Mouse (Mus musculus) hindbrain, embryonic 12.5 days (tissue): ENCODE data around the gene Acbd7. TPM values are rescaled to one million over a fixed set of nuclear protein-coding genes. Genes with fewer than 3 reads are reported as not detected.

ENCODE experiments used
- ATAC-seq: fragments of 200-750 bp; cut with Nextera tagmentation; 2 replicates; pipeline ENCODE4 v1.8.0; 2017; ENCODE audit warnings: moderate TSS enrichment; ENCODE audit not compliant: low FRiP score
- H3K27ac ChIP-seq: fragments of 300-500 bp; sonication (generic); 2 replicates; pipeline ENCODE4 v1.5.1; 2016; ENCODE audit warnings: mild to moderate bottlenecking
- H3K27me3 ChIP-seq: fragments of 300-500 bp; sonication (generic); 2 replicates; pipeline ENCODE4 v1.6.1; 2016; ENCODE audit warnings: mild to moderate bottlenecking
- H3K36me3 ChIP-seq: fragments of 300-500 bp; sonication (generic); 2 replicates; pipeline ENCODE4 v1.6.1; 2016; ENCODE audit warnings: mild to moderate bottlenecking
- H3K4me1 ChIP-seq: fragments of 300-500 bp; sonication (generic); 2 replicates; pipeline ENCODE4 v1.6.1; 2016
- H3K4me2 ChIP-seq: fragments of 300-500 bp; sonication (generic); replicated peaks from 2 replicates; pipeline ENCODE4 v1.6.1; 2016; ENCODE audit warnings: mild to moderate bottlenecking
- H3K4me3 ChIP-seq: fragments of 300-500 bp; sonication (generic); 2 replicates; pipeline ENCODE4 v1.5.1; 2016; ENCODE audit warnings: mild to moderate bottlenecking
- H3K9ac ChIP-seq: fragments of 300-500 bp; sonication (generic); 2 replicates; pipeline ENCODE4 v1.6.1; 2016; ENCODE audit warnings: mild to moderate bottlenecking, moderate library complexity
- H3K9me3 ChIP-seq: fragments of 300-500 bp; sonication (generic); replicated peaks from 2 replicates; pipeline ENCODE4 v1.6.1; 2016; ENCODE audit warnings: mild to moderate bottlenecking
- WGBS: fragments of 180-500 bp; shearing (Covaris S2); methylation state at CpG from one replicate; pipeline ENCODE4 v1.1.7; 2016; 5-methylcytosine and 5-hydroxymethylcytosine counted together
- polyA plus RNA-seq: library from polyadenylated mRNA; unstranded; fragments of >200 nt; fragmentation: Nextera tagmentation; extraction: Ambion mirVana; gene quantifications from 2 replicates; pipeline ENCODE4 v1.2.1, GENCODE M21; 2016

The Acbd7 gene
- polyA plus RNA-seq, 1 experiment from 2014 or later = 1.2 TPM

- H3K4me1 ChIP-seq = peaks cover 19% of the 10 kb centered on the region
- peak; percentile 99 for ATAC-seq
- WGBS = under 1% methylated on average over 45 of the region's 45 CpGs
Measured at GRCm38 (mm10) chr2:3332484-3333242, 3.3 kb upstream of the Acbd7 start, which contains the start of gene Rpp38. Gene Rpp38, minus strand, starts transcription at chr2:3332643.

GRCm38 (mm10) chr2:3333761-3334160 is 2.2 kb upstream of the Acbd7 start:
- H3K36me3 ChIP-seq = peaks cover 7% of the 10 kb centered on the region; the same call in 1 of the 2 replicates
- no peak overlapping the region for H3K9ac ChIP-seq
- H3K4me1 ChIP-seq = peaks cover 19% of the 10 kb centered on the region
- no peak overlapping the region for H3K4me3 ChIP-seq
- H3K4me2 ChIP-seq = no peak overlapping the region
- no peaks in the 10 kb centered on the region for H3K9me3 ChIP-seq
- no peak overlapping the region for H3K27ac ChIP-seq
- 91% methylated on average over 12 of the region's 12 CpGs for WGBS
- peaks cover 11% of the 10 kb centered on the region; the same call in 1 of the 2 replicates for H3K27me3 ChIP-seq
- ATAC-seq = no peak

More at GRCm38 (mm10) chr2:3332484-3333242, 3.3 kb upstream of the Acbd7 start, which contains the start of gene Rpp38:
- H3K27ac ChIP-seq = peak within 1 kb of the TSS; percentile 61; the same call in 1 of the 2 replicates
- H3K9ac ChIP-seq = peak within 1 kb of the TSS; percentile 76
- H3K27me3 ChIP-seq = peaks cover 8% of the 10 kb centered on the region; the same call in 1 of the 2 replicates
- H3K4me3 ChIP-seq = peak within 1 kb of the TSS; percentile 73
- H3K36me3 ChIP-seq = peaks cover 13% of the 10 kb centered on the region; the same call in 1 of the 2 replicates
- no peaks in the 10 kb centered on the region for H3K9me3 ChIP-seq
- H3K4me2 ChIP-seq = peak within 1 kb of the TSS; percentile 68

GRCm38 (mm10) chr2:3348422-3348821 is 12.5 kb downstream of the Acbd7 start:
- 78% methylated on average over 4 of the region's 4 CpGs for WGBS
- no peak overlapping the region for H3K4me3 ChIP-seq

GRCm38 (mm10) chr2:3348919-3349318 is 13.0 kb downstream of the Acbd7 start:
- H3K27ac ChIP-seq = no peak overlapping the region
- H3K4me2 ChIP-seq = no peak overlapping the region
- 22% methylated on average over 3 of the region's 3 CpGs for WGBS
- no peaks in the 10 kb centered on the region for H3K4me1 ChIP-seq
- no peak overlapping the region for H3K9ac ChIP-seq
- H3K36me3 ChIP-seq = no peaks in the 10 kb centered on the region
- H3K27me3 ChIP-seq = no peaks in the 10 kb centered on the region
- no peak for ATAC-seq
- H3K4me3 ChIP-seq = no peak overlapping the region
- H3K9me3 ChIP-seq = no peaks in the 10 kb centered on the region

More at GRCm38 (mm10) chr2:3348422-3348821, 12.5 kb downstream of the Acbd7 start:
- Histone ChIP-seq H3K4me1 (no peaks in the 10 kb centered on the region), H3K4me2 (no peak overlapping the region), H3K36me3 (no peaks in the 10 kb centered on the region), H3K27me3 (no peaks in the 10 kb centered on the region), H3K27ac (no peak overlapping the region), H3K9ac (no peak overlapping the region), H3K9me3 (no peaks in the 10 kb centered on the region)
- ATAC-seq = no peak

- no peak for ATAC-seq
Measured at GRCm38 (mm10) chr2:3353160-3353559, 17.2 kb downstream of the Acbd7 start.

GRCm38 (mm10) chr2:3355793-3356192 is 19.8 kb downstream of the Acbd7 start:
- Histone ChIP-seq H3K36me3 (no peaks in the 10 kb centered on the region), H3K27me3 (no peaks in the 10 kb centered on the region), H3K4me3 (no peak overlapping the region), H3K27ac (no peak overlapping the region), H3K9ac (no peak overlapping the region), H3K4me1 (no peaks in the 10 kb centered on the region), H3K9me3 (no peaks in the 10 kb centered on the region), H3K4me2 (no peak overlapping the region)
- WGBS = 88% methylated on average over 8 of the region's 8 CpGs
- no peak for ATAC-seq

More at GRCm38 (mm10) chr2:3353160-3353559, 17.2 kb downstream of the Acbd7 start:
- no peak overlapping the region for H3K4me3 ChIP-seq
- no peaks in the 10 kb centered on the region for H3K27me3 ChIP-seq
- no peaks in the 10 kb centered on the region for H3K4me1 ChIP-seq
- no peak overlapping the region for H3K27ac ChIP-seq
- no peaks in the 10 kb centered on the region for H3K36me3 ChIP-seq
- no peak overlapping the region for H3K4me2 ChIP-seq
- no peak overlapping the region for H3K9ac ChIP-seq
- no peaks in the 10 kb centered on the region for H3K9me3 ChIP-seq

GRCm38 (mm10) chr2:3356311-3356710 is 20.3 kb downstream of the Acbd7 start:
- no peaks in the 10 kb centered on the region for H3K27me3 ChIP-seq
- H3K9me3 ChIP-seq = no peaks in the 10 kb centered on the region
- WGBS = 82% methylated on average over 3 of the region's 3 CpGs
- H3K27ac ChIP-seq = no peak overlapping the region
- no peaks in the 10 kb centered on the region for H3K4me1 ChIP-seq
- ATAC-seq = no peak
- no peak overlapping the region for H3K4me2 ChIP-seq
- H3K36me3 ChIP-seq = no peaks in the 10 kb centered on the region
- no peak overlapping the region for H3K9ac ChIP-seq
- H3K4me3 ChIP-seq = no peak overlapping the region

- Histone ChIP-seq H3K9me3 (no peaks in the 10 kb centered on the region), H3K36me3 (no peaks in the 10 kb centered on the region), H3K4me1 (no peaks in the 10 kb centered on the region), H3K4me2 (no peak overlapping the region), H3K27ac (no peak overlapping the region), H3K4me3 (no peak overlapping the region), H3K9ac (no peak overlapping the region), H3K27me3 (no peaks in the 10 kb centered on the region)
- ATAC-seq = no peak
- WGBS = 77% methylated on average over 3 of the region's 3 CpGs
Measured at GRCm38 (mm10) chr2:3357887-3358286, 21.9 kb downstream of the Acbd7 start.

- 83% methylated on average over 3 of the region's 3 CpGs for WGBS
- Histone ChIP-seq H3K4me3 (no peak overlapping the region), H3K36me3 (no peaks in the 10 kb centered on the region), H3K4me1 (no peaks in the 10 kb centered on the region), H3K9ac (no peak overlapping the region), H3K27ac (no peak overlapping the region), H3K9me3 (no peaks in the 10 kb centered on the region), H3K27me3 (no peaks in the 10 kb centered on the region), H3K4me2 (no peak overlapping the region)
- ATAC-seq = no peak
Measured at GRCm38 (mm10) chr2:3361067-3361466, 25.1 kb downstream of the Acbd7 start.

GRCm38 (mm10) chr2:3365127-3365526 is 29.2 kb downstream of the Acbd7 start:
- no peak for ATAC-seq
- H3K27ac ChIP-seq = no peak overlapping the region
- H3K27me3 ChIP-seq = no peaks in the 10 kb centered on the region
- WGBS = 73% methylated on average over 4 of the region's 4 CpGs
- no peak overlapping the region for H3K4me2 ChIP-seq
- H3K9ac ChIP-seq = no peak overlapping the region
- no peaks in the 10 kb centered on the region for H3K9me3 ChIP-seq
- no peaks in the 10 kb centered on the region for H3K36me3 ChIP-seq
- H3K4me3 ChIP-seq = no peak overlapping the region
- H3K4me1 ChIP-seq = no peaks in the 10 kb centered on the region

- Histone ChIP-seq H3K4me3 (no peak overlapping the region), H3K27ac (no peak overlapping the region), H3K36me3 (no peaks in the 10 kb centered on the region), H3K4me2 (no peak overlapping the region), H3K9ac (no peak overlapping the region), H3K4me1 (no peaks in the 10 kb centered on the region), H3K27me3 (no peaks in the 10 kb centered on the region), H3K9me3 (no peaks in the 10 kb centered on the region)
- no peak for ATAC-seq
- WGBS = 87% methylated on average over 6 of the region's 6 CpGs
Measured at GRCm38 (mm10) chr2:3387105-3387860, 51.3 kb downstream of the Acbd7 start.
